Mouse (Mus musculus) kidney, adult 9 months (tissue): Measurements from ENCODE around the gene Map3k13.
A peak's percentile ranks its signal among the peaks of the same experiment; 100 is the strongest.

ENCODE experiments used
- DNase-seq: peaks from one replicate; pipeline ENCODE4 v3.0.0; 2022

Map3k13 gene

DNA sequence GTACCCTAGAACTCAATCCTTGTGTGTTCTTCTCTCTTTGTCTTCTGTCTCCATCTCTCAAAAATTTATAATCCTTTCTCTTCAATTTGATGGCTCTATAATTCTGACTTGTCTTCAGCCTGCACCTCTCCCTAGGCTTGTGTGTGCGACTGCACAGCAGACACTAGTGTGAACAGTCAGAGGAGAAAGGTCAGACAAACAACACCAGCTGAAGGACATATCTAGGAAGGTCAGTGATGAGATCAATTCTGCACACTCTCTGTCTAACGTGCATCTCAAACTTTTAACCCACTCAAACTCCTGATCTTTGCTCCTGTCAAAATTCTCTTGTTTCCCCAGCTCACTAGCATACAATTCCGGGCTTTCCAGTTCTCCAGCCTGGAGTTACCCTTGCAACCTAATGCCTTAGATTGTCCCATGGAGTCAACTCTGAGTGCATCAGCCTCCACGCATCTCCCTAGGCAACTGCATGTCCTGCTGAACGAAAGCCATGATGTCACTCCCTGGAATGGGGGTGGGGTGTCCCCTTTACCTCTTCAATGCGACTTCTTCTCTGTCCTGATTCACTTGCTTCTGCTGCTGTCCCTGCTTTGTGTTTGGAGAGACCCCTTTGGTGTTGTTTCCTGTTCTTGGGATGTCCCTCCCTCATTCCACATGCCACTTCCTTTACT is 19.2 kb downstream of the Map3k13 start:
- DNase-seq, result no peak

DNA sequence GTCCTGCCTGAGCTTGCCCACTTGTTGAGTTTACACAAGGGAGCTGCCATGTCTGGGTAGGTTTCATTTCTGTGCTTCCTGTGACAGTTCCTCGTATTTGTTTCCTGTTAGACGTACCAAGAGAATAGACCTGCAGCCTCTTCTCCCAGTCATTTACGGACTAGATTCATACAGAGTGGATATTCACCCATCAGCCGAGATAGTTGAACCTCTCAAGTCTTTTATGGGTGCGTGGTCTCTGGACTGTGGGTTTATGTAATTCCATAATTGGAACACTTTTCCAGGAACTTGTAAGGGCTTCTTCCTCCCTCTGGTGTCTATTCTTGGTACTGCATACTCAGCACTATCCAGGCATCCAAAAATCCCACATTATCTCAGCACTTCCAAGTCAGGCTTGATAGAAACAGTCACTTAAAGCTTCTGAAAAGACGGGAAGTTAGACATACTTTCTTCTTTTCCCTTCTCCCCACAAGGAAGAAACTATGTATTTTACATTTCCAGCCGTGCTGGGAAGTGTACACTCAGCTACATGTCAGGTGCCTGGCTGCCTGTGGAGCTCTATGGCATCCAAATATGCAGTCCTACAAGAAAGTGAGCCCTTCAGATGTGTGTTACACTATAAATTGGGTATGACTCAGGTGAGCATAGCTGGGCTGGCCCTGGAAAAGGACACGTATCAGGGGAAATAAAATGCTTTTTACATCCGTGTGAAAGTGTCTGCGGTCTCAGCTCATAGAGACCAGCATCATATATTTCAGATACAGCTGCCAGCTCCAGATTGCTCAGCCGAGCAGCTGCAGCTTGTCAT is 20.9 kb downstream of the Map3k13 start:
- DNase-seq, result peak; percentile 88

- DNase-seq, result no peak
Observed at GRCm38 (mm10) chr16:21815669-21816010, 21.5 kb downstream of the Map3k13 start.

DNA sequence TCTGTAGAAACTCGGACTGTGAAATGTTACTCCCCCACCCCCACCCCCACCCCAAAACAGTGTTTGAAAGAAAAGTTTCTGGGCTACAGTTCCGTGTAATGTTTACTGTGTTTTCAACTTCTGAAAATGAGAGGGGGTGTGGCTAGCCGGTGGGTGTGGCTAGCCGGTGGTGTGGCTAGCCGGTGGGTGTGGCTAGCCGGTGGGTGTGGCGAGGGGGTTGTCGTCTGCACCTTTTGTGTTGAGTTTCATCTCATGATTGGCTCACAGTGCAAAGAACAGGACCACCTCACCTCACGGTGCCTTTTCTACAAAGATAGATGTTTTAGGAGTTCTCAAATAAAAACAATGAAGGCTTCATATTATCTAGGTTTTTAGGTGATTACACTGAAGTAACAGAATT is 24.0 kb downstream of the Map3k13 start:
- peak; percentile 76 for DNase-seq

- peak; percentile 94 for DNase-seq
Observed at GRCm38 (mm10) chr16:21818629-21819028, 24.5 kb downstream of the Map3k13 start.

DNA sequence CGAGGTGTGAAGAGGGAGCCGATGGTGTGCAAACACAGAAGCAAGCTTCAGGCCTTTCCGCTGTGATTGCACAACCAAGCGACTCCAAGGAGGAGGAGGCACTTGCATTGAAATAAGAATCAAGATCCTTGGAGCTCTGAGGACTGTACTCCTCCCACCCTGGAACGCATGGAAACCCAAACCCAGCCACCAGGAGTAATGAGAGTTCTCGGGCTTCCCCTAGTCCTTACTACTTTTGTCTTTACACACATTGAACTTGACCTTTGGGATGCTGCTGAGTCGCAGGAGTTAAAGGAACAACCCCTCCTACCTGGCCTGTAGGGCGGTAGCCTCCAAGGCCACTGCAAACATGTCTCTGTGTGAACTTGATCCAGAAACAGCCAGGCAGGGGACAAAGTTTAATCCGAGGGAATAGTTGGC is 31.5 kb downstream of the Map3k13 start:
- peak; percentile 92 for DNase-seq

DNA sequence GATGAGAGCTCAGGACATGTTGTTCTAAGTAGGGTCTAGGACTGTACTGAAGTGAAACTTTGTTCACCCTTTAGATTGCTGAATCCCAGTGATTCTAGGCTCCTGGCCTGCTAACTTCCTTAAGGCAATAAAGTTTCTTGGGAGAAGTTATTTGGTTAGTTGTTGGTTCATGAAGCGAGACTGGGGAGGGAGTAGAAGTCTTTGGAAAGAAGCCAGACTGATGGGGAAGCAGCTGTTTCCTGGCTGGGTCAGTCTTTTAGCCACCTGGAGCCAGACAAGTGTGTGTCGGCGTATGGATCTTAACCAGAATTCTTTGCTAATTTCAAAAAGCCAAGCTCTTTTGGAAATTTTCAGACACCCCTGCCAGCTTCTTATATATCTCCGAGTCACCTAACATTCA is 33.0 kb downstream of the Map3k13 start:
- DNase-seq, result peak; percentile 80

DNA sequence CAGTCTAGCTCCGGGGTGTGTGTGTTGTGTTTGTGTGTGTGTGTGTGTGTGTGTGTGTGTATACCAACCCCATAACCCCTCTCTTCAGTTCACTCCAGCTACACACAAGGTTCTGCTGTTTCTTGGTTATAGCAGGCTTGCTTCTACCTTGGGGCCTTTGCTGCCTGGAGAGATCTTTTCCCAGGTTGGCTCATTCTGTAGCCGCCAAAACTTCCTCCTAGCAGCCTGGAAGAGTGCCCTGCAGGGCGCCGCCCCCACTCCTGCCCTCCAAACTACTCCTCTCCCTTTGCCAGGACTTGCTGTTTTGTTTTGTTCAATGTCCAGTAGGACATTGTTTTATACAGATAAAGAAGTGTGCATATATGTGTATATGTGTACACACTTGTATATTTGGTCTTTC is 33.4 kb downstream of the Map3k13 start:
- peak; percentile 49 for DNase-seq

DNA sequence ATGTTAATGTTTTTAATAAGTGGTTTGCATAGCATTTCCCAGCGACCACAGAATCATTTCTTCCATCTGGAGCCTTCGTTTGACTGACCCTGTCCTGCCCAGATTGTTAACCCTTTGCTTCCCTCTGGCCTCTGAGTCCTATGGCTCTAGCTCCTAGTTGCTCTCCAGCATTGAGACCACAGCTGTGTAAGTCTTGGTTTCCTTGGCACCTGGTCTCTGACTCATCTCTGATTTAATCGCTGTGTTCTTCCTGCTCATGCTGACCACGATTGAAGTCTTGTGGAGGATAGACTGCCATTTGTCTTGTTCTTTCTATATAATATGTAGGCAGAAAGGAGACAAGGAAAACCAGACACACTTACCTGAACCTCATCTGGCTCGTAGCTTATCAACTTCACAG is 35.6 kb downstream of the Map3k13 start:
- DNase-seq, result no peak

DNA sequence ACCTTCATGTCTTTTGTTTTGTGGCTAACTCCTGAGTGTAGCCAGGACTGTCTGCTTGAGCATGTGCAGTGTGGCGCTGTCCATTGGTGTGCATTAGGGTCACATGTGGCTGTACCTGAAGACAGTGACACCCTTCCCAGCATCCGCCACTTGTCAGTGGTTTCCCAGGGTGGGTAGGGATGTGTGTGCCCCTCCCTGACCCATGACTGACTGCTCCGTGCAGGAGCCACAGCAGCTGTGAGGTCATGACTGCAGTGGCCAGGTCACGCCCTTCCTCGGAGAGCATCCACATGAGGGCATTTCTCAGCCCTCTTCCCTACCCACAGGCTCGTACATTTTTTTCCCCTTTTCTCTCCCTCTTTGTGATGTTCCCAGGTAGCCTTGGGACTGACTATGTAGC is 36.6 kb downstream of the Map3k13 start:
- no peak for DNase-seq

- no peak for DNase-seq
Observed at GRCm38 (mm10) chr16:21831764-21832163, 37.6 kb downstream of the Map3k13 start.

GRCm38 (mm10) chr16:21833469-21833868 is 39.3 kb downstream of the Map3k13 start:
- DNase-seq, result no peak

GRCm38 (mm10) chr16:21833970-21834369 is 39.8 kb downstream of the Map3k13 start:
- peak; percentile 44 for DNase-seq

- no peak for DNase-seq
Observed at GRCm38 (mm10) chr16:21834866-21835583, 40.9 kb downstream of the Map3k13 start.

DNA sequence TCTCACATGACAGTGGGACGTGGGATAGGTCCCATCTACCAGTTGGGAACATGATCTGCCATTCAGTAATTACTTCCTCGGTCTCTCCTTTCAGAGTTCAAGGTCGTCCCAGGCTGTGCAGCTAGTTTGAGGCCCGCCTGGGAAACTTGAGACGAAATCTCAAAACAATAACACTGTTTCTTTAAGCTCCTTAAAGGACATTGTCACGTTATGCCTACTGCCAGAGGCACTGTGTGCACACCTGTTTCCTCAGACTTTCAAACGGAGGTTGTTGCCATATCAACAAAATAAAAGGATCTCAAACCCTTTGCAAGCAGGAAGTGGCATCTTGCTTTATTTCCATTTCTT is 41.4 kb downstream of the Map3k13 start:
- DNase-seq, result no peak

- DNase-seq, result no peak
Observed at GRCm38 (mm10) chr16:21836311-21837072, 42.3 kb downstream of the Map3k13 start.

GRCm38 (mm10) chr16:21837694-21838093 is 43.5 kb downstream of the Map3k13 start:
- no peak for DNase-seq

DNA sequence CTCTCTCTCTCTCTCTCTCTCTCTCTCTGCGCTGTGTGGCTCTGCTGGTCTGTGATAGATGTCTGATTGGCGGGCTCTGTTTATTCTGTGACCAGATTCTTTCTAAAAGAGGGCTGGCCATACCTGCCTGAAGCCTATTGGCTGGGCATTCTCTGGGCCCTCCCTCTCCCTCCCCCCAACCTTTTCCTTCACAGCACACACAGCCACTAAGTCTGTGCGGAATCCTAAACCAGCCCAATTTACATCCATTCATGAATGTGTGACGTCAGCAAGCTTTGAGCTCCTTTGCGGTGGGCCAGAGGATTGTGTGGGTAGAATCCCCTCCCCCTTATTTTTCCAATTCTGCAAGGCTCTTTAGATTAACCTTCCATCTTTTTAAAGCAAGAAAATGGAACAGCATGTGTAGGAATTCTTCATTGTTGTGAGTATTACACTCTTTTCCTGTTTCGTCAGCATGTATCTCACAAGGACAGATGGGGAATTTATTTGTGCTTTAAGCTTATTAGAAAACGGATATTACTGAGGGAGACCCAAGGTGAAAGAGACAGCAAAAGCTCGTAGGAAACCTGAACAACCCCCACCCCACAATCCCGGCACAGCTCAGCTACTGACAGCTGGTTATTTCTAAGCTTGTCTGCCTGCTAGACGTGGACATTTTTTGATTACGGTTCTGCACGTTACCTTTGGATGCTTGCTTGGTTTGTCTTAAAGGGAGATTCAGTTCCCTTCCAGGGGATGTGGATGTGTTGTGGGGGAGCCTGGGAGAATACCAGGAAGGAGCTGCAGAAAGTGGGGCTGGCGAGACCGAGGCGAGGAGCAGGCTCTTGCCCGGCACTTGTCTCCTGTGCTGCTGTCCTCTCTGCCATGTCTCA is 51.9 kb downstream of the Map3k13 start:
- DNase-seq, result peak; percentile 66

DNA sequence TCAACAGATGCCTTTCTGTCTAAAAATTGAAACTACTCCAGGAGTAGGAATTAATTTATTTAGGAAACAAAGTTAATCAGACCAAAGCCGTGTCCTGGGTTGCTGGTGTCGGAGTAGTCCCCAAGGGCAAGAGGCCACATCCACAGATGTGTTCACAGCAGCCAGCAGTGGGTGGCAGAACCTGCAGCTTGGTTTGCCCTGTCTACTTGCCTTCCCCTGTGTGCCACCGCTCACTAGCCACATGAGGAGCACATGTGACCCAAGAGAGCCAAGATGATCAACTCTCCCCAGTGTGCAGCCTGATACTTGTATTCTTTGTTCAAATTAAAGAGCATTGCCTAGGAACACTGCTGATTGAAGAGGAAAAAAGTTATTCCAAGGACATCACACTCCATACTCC is 54.3 kb downstream of the Map3k13 start:
- DNase-seq, result no peak

DNA sequence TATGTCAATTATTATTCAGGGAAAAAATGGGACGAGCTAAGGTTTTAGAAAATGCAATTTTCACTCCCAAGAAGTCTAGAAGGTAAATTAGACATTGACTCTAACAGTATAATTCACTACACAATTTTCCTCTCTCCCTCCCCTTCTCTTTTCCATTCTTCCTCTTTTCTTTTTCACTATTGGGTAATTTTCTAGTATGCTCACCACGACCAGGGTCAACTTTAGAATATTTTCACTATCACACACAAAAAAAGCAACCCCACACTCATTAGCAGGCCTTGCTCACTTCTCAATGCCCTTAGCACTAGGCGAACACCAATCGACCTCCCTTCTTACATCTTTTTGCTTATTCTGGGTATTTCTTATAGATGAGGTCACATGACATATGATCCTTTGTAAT is 54.7 kb downstream of the Map3k13 start:
- no peak for DNase-seq

GRCm38 (mm10) chr16:21852374-21852773 is 58.2 kb downstream of the Map3k13 start:
- DNase-seq, result no peak

GRCm38 (mm10) chr16:21853446-21853941 is 59.3 kb downstream of the Map3k13 start:
- no peak for DNase-seq
